Mouse (Mus musculus) spleen, adult 2 months (tissue): ENCODE measurements around the gene Dnm2. TPM values are rescaled to one million over a fixed set of nuclear protein-coding genes. Genes with fewer than 3 reads are reported as not detected.

Source experiments
- DNase-seq, 2 experiments: peaks; one replicate each; pipeline versions ENCODE4 v3.0.0 to v3.0.0-alpha.2; 2012 to 2021; ENCODE audit warnings: low spot score in 2 of 2, low read depth in 1 of 2
- H3K27ac ChIP-seq: fragments of 200-500 bp; 2 replicates; pipeline ENCODE4 v1.5.1; 2012; ENCODE audit warnings: low read length, inconsistent platforms; ENCODE audit not compliant: insufficient read depth
- H3K27me3 ChIP-seq: fragments of 200-500 bp; 2 replicates; pipeline ENCODE4 v1.6.1; 2012; ENCODE audit warnings: mild to moderate bottlenecking, moderate library complexity, low read length, inconsistent platforms; ENCODE audit not compliant: control insufficient read depth, insufficient read depth
- H3K36me3 ChIP-seq: fragments of 200-500 bp; 2 replicates; pipeline ENCODE4 v1.6.1; 2012; ENCODE audit warnings: mild to moderate bottlenecking, low read length, inconsistent platforms; ENCODE audit not compliant: control insufficient read depth, insufficient read depth
- H3K4me1 ChIP-seq: fragments of 200-500 bp; 2 replicates; pipeline ENCODE4 v1.6.1; 2011; ENCODE audit warnings: inconsistent platforms; ENCODE audit not compliant: control insufficient read depth, insufficient read depth, insufficient read length
- H3K4me3 ChIP-seq: fragments of 200-500 bp; 2 replicates; pipeline ENCODE4 v1.5.1; 2011; ENCODE audit warnings: mild to moderate bottlenecking, inconsistent platforms; ENCODE audit not compliant: insufficient read depth, insufficient read length; ENCODE audit errors: extremely low read depth
- CTCF ChIP-seq: fragments of 200-500 bp; IDR thresholded peaks from 2 replicates; pipeline ENCODE4 v1.5.1; 2011; ENCODE audit warnings: mild to moderate bottlenecking, inconsistent platforms; ENCODE audit not compliant: insufficient read depth, insufficient read length, insufficient replicate concordance; ENCODE audit errors: extremely low read depth
- POLR2A ChIP-seq: fragments of 200-500 bp; IDR thresholded peaks from 2 replicates; pipeline ENCODE4 v1.6.1; 2011; ENCODE audit warnings: low read depth, low read length, inconsistent platforms
- WGBS: fragments of 180-500 bp; shearing (Covaris S2); methylation state at CpG from one replicate; pipeline ENCODE4 v1.1.7; 2018; 5-methylcytosine and 5-hydroxymethylcytosine counted together
- polyA plus RNA-seq: library from polyadenylated mRNA; depleted of rRNA; stranded (reverse); fragments of >200 nt; gene quantifications from 2 replicates; pipeline ENCODE4 v1.2.3, GENCODE M21; 2012

The Dnm2 gene
- polyA plus RNA-seq, 1 experiment = 223 TPM

DNA sequence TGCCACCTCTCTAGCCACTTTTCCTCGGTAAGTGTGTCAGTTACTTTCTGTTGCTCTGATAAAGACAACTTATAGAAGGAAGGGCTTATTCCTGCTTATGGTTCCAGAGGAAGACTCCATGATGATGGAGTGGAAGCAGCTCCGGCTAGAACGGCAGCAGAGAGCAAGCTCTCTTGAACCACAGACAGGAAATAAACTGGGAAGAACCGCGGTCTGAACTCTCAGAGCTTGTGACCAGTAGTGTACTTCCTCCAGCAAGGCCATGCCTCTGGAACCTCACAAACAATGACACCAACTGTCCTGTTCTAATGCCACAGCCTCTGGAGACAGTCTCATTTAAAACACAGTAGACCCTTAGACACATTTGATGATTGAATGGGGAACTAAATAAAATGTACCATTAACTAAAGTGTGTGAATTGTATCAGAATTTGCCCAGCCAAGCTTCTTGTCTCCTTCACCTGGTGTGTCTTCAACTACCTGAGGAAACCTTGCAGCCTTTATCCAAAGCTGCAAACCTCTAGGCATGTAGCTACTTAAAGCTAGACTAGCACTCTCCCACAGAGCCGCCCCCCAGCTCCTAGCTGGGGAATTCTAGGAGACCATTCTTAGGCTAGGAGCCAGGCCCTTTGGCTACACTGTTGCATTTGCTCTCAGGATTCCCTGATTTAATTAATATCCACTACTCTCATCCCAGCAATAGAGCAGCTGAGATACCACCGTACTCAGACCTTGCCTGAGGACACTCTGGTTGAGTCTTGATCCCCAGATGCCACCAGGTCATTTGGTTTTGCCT lies 100.6 kb downstream of the Dnm2 start:
- no peaks in the 10 kb centered on the region for H3K27me3 ChIP-seq
- H3K4me1 ChIP-seq = peaks cover 12% of the 10 kb centered on the region; the same call in 1 of the 2 replicates
- no peak for TF ChIP-seq POLR2A
- no peak for TF ChIP-seq CTCF
- peaks cover 7% of the 10 kb centered on the region; the same call in 1 of the 2 replicates for H3K36me3 ChIP-seq
- WGBS = 23% methylated on average over 7 of the region's 7 CpGs
- H3K27ac ChIP-seq = peak overlapping the region; percentile 89
- peak in 1 of 2 experiments; percentile 46 for DNase-seq
- H3K4me3 ChIP-seq = peak overlapping the region; percentile 78; the same call in 1 of the 2 replicates

DNA sequence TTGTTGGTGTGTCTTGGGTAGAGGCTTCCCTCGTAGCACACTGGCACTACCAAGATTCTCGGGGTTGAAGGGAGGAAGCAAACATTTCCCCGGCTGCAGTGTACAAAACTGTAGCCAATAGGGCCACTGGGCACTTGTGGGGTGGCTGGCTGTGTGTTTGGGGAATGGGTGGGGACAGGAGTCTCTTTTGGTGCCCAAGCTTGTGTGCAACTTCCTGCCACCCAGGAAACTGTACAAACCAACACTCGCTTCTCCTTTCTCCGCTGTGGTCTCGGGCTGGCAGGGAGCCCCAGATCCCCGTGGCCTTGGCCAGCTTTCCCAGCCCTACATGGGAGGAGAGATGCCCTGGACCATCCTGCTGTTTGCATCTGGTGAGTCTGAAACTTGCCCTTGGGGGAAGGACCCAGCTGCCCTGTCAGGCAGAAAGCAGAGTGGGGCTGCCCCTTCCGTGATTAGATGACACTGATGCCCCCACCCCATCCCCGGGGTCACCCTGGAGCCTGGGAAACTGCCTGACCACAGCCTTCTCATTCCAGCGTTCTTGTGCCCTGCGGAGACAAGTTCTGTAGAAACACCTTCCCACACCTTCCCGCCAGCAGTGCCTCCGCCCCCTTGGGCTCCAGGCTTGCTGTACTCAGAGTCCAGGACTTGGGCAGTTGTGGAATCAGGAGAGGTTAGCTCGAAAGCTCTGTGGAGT lies 101.4 kb downstream of the Dnm2 start, which contains the start of gene AB124611:
TSS of gene AB124611 (plus strand) at position 240 of the 697 bp plus-strand sequence.
- H3K27ac ChIP-seq = peak within 1 kb of the TSS; percentile 89
- TF ChIP-seq POLR2A = peak; percentile 19; the same call in 1 of the 2 replicates
- no peak for TF ChIP-seq CTCF
- peaks cover 12% of the 10 kb centered on the region; the same call in 1 of the 2 replicates for H3K4me1 ChIP-seq
- DNase-seq = peak; percentile 37 to 77
- WGBS = 17% methylated on average over 14 of the region's 14 CpGs
- H3K36me3 ChIP-seq = peaks cover 10% of the 10 kb centered on the region
- peak within 1 kb of the TSS; percentile 78 for H3K4me3 ChIP-seq
- H3K27me3 ChIP-seq = no peaks in the 10 kb centered on the region

DNA sequence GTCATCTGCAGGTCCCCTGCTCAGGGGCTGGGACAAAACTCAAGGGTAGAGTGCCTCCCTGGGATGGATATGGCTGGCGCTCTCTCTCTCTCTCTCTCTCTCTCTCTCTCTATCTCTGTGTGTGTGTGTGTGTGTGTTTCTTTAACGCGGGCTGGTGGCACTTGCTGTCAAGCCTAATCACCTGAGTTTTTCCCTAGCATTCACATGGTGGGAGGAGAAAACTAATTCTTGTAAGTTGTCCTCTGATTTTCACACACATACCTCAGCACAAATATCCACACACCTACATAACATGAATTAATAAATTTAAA lies 101.9 kb downstream of the Dnm2 start:
- Histone ChIP-seq H3K27me3 (no peaks in the 10 kb centered on the region), H3K27ac (peak overlapping the region; percentile 89), H3K36me3 (peaks cover 11% of the 10 kb centered on the region), H3K4me3 (peak overlapping the region; percentile 78), H3K4me1 (peaks cover 12% of the 10 kb centered on the region; the same call in 1 of the 2 replicates)
- 35% methylated on average over 3 of the region's 3 CpGs for WGBS
- no peak for DNase-seq
- TF ChIP-seq CTCF (no peak), POLR2A (no peak)

DNA sequence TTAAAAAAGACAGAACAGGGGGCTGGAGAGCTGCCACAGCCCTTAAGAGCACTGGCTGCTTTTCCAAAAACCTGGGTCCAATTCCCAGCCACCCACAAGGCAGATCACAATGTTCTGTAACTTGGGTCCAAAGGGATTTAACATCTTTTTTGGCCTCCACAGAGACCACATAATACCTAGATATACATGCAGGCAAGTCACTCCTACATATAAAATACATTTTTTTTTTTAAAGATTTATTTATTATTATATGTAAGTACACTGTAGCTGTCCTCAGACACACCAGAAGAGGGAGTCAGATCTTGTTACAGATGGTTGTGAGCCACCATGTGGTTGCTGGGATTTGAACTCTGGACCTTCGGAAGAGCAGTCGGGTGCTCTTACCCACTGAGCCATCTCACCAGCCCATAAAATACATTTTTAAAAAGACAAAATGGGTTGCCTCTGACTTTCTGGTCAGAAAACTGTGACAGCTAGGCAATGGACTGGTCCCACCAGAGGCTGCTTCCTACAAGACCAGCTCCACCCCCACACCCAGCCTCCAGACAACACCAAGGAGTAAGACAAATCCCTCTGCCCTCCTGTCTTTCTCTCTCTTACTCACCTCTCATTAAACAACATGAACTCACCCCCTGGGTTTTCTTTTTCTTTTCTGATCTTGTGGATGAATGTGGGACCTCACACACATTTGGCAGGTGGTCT lies 102.5 kb downstream of the Dnm2 start:
- no peak overlapping the region for H3K4me3 ChIP-seq
- peak overlapping the region; percentile 29; the same call in 1 of the 2 replicates for H3K27ac ChIP-seq
- H3K4me1 ChIP-seq = peaks cover 12% of the 10 kb centered on the region; the same call in 1 of the 2 replicates

DNA sequence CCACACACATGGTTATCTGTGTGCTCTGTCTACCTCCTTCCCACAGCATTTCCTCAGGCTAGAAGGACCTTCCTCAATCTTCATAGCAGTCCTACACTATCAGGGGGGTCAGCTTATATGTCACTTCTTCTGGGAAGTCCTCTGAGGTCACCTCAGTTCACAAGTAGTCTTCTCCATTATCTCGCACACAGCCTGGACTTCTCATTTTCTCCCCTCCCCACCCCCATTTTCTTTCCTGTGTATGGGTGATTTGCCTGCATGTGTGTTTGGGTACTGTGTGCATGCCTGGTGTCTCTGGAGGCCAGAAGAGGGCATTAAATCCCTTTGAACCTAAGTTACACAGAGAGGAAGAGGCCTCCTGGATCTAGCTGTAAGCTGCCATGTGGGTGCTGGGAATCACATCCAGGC lies 103.2 kb downstream of the Dnm2 start:
- no peak overlapping the region for H3K4me3 ChIP-seq

More for the DNA sequence above, 102.5 kb downstream of the Dnm2 start:
- no peak for DNase-seq
- WGBS = 89% methylated on average over 2 of the region's 2 CpGs
- H3K27me3 ChIP-seq = no peaks in the 10 kb centered on the region
- TF ChIP-seq POLR2A = no peak
- no peak for TF ChIP-seq CTCF
- peaks cover 14% of the 10 kb centered on the region for H3K36me3 ChIP-seq

DNA sequence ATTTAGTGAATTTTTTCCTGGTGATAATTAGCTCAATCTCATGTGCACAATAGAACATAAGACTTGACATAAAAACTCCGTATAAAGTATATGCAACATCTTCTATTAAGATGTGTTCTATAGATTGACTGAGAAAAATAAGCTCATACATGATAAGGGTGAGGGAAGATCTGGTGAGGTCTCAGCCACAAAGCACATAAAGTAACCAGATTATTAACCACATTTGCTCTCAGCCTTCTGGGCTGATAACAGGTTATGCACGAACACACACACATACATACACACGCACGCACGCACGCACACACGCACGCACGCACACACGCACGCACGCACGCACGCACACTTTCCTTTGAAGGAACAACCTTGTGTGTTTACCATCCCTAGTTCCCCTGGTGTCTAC lies 111.8 kb downstream of the Dnm2 start:
- peaks cover 12% of the 10 kb centered on the region; the same call in 1 of the 2 replicates for H3K36me3 ChIP-seq
- no peaks in the 10 kb centered on the region for H3K27me3 ChIP-seq
- no peak overlapping the region for H3K4me3 ChIP-seq
- 77% methylated on average over 14 of the region's 14 CpGs for WGBS
- no peaks in the 10 kb centered on the region for H3K4me1 ChIP-seq
- TF ChIP-seq CTCF (no peak), POLR2A (no peak)
- H3K27ac ChIP-seq = no peak overlapping the region
- no peak for DNase-seq

More for the DNA sequence above, 103.2 kb downstream of the Dnm2 start:
- H3K27me3 ChIP-seq = no peaks in the 10 kb centered on the region
- DNase-seq = no peak
- H3K27ac ChIP-seq = peak overlapping the region; percentile 29; the same call in 1 of the 2 replicates
- WGBS = 22% methylated on average over 1 of the region's 1 CpGs
- peaks cover 12% of the 10 kb centered on the region; the same call in 1 of the 2 replicates for H3K4me1 ChIP-seq
- TF ChIP-seq CTCF (no peak), POLR2A (no peak)
- H3K36me3 ChIP-seq = peaks cover 14% of the 10 kb centered on the region
